Mouse (Mus musculus) cerebral cortex, adult 2 months (tissue): ENCODE measurements around the gene 1810062G17Rik.

Source experiments
- WGBS: fragments of 180-500 bp; shearing (Covaris S2); methylation state at CpG from one replicate; pipeline ENCODE4 v1.1.7; 2018; 5-methylcytosine and 5-hydroxymethylcytosine counted together

1810062G17Rik gene

DNA sequence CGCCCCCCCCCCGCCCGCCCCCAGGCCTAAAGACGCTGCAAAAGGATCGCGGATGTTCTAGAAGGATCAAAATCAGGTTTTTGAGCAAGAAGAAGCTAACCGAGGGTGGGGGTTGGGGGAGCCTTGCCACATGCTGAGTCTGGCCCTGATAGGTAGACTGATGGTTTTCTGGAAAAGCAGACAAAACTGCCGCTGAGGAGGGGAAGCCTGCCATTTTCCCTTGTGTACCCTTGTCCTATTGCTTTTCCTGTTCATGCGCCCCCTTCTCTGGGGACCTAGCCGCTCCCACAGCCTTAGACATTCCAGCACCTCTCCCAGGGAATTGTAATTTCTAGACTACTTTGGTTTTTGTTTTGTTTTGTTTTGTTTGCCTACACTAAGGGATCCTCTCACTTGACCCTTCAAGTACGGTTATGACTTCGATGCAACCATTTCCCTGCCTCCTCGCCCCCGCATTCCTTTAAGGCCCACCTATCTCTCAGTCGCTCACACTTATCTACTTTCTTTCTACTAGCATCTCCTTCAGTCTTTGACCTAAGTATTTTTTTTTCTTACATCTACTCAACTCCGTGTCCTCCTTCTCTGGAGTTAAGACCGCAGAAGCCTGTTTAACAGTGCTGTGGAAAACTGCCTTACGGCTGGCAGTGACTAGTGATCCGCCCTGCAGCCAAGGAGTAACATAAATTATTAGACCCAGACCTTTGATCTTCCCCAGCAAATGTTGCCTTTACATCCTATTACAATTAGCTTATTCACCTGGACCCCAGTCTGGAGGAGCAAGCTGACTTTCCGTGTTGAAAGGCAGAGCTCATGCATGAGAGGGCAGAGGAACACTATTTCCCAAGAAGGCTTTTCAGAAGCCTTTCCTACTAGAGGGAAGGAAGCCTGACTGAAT lies 771 bp downstream of the 1810062G17Rik start:
- 46% methylated on average over 20 of the region's 20 CpGs for WGBS

DNA sequence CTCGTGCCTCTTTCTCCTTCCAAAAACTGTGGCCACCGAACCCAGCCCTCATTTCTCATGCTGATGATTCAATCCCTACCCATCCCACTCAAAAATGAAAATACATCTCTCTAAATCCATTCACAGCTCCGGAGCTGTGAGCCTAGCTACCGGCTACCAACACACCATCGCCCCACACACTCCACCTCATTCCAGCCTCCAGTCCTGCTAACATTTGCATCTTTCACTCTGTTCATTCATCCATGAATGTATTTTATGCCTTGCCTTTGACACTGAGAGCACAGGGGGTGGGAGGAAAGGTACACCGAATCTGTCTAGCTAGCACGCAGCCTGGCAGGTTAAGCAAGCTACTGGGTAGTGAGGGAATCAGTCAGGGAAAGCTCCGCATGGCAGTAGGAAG lies 3.0 kb downstream of the 1810062G17Rik start:
- WGBS = 47% methylated on average over 8 of the region's 8 CpGs

- 83% methylated on average over 2 of the region's 2 CpGs for WGBS
Measured at GRCm38 (mm10) chr3:36480486-36480885, 4.7 kb downstream of the 1810062G17Rik start.

- 24% methylated on average over 11 of the region's 11 CpGs for WGBS
Measured at GRCm38 (mm10) chr3:36481776-36482193, 6.0 kb downstream of the 1810062G17Rik start.

GRCm38 (mm10) chr3:36482940-36483339 lies 7.2 kb downstream of the 1810062G17Rik start:
- 23% methylated on average over 9 of the region's 9 CpGs for WGBS

DNA sequence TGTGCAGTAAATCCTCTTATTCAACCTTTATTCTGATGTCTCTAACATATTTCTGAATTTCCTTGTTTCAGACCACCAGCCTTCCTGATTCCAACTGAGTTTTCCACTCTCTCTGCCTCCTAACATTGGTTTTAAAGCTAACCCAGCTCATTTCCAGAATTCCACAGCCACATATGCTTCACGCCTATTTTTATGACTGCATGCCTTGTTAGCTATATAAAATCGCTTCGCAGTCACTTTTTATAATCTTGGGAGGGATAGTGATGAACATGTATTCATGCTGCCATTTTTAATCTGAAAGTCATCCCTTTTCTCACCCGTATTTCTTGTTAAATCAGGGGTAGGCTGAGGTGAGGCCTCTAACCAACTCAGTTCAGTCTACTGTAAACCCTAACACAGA lies 8.6 kb downstream of the 1810062G17Rik start:
- WGBS = 48% methylated on average over 4 of the region's 4 CpGs

GRCm38 (mm10) chr3:36486176-36486575 lies 10.4 kb downstream of the 1810062G17Rik start:
- 77% methylated on average over 6 of the region's 6 CpGs for WGBS

DNA sequence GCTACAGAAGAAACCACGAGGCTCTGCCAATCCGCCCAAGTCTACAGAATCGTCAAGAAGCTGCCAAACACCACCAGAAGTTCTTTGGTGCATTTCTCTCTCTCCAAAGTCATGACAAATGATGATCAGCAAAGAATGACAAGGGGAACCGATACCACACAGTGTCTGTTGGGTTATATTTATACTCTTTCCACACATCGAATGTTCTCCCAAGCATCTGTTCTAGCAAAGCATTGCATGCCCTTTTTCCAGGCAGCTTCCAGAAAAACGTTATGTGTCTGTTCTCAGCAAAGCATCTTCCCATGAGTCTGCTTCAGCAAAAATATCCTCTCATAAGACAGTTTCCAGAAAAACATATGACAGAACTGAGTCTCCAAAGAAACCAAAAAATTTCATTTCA lies 11.1 kb downstream of the 1810062G17Rik start:
- 49% methylated on average over 6 of the region's 6 CpGs for WGBS

DNA sequence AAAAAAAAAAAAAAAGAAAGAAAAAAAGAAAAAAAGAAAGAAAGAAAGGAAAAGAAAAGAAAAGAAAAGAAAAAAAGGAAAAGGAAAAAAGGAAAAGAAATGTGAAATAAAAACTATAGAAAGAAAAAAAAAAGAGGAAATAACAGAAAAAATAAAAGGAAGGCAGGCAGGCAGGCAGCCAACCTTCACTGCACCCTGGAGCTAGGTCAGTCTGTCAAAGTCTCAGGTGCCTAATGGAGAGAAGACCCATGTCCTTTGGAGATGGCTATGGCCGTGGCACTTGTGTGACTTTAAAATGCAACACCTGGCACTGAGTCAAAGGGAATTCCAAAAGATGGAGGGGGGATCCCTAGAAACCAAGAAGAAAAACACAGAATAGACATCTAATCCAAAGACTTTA lies 12.6 kb downstream of the 1810062G17Rik start:
- WGBS = 79% methylated on average over 1 of the region's 1 CpGs

DNA sequence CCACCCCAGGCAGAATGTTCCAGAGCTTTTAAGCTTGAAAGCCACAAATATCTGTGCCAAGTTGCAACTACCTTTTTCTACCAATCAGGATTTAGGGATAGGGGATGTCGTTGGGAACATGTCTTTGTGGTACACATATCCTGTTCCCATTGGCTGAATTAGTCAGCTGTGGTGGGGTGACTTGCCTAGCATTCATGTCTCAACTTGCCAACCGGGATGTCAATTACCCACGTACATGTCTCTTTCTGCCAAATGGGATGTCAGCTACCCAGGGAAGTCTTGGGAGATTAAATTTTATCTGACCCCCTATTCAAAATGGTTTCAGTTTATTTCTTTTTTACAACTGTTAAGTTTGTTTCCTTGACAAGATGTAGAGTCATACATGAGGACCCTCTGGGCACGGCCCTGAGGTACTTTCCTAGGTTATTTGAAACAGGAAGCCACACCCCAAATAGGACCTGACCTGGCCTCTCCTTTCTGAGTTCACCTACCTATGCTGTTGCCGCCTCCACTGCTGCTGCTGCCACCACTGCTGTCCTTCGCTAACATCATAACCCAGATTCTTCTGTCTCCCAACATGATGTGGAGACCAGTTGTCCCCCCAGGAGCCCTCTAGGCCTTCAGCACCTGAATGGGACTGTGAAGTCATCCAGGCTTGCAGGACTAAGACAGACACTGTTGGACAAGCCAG lies 13.3 kb downstream of the 1810062G17Rik start:
- 90% methylated on average over 6 of the region's 6 CpGs for WGBS

- 80% methylated on average over 1 of the region's 1 CpGs for WGBS
Measured at GRCm38 (mm10) chr3:36489590-36489910, 13.8 kb downstream of the 1810062G17Rik start.

GRCm38 (mm10) chr3:36491535-36491934 lies 15.8 kb downstream of the 1810062G17Rik start:
- 97% methylated on average over 5 of the region's 5 CpGs for WGBS

GRCm38 (mm10) chr3:36492716-36493391 lies 17.1 kb downstream of the 1810062G17Rik start:
- 79% methylated on average over 9 of the region's 9 CpGs for WGBS

DNA sequence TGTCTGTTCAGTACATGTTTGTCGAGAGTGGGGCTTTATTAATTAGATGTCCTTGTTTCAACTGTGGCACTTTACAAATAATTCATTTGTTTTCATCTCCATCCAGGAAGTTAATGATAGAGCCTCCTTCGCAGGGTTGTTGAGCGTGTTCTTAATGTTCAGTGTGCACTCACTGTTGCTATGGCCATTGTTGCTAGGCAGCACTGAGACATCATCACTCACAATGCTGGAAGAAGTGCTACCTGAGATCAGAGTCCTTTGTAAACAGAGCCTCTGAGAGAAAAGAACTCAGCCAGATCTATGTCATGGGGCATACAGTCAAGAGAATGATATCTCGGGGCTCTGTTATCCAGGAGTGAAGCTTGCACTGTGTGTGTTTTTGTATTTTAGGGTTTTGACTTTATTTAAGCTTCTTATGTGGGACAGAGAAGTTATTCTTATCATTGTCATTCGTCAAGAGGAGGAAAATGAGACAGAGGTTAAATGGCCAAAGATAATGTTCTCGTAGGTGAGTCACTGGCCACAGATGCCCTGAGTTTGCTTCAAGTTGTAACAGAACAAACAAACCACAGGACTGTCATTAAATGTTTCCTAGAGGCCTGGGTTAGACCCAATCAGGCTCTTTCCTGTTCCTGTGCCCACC lies 18.0 kb downstream of the 1810062G17Rik start:
- 48% methylated on average over 6 of the region's 6 CpGs for WGBS

GRCm38 (mm10) chr3:36494613-36495012 lies 18.9 kb downstream of the 1810062G17Rik start:
- WGBS = 76% methylated on average over 2 of the region's 2 CpGs

- 9% methylated on average over 6 of the region's 6 CpGs for WGBS
Measured at GRCm38 (mm10) chr3:36495436-36495835, 19.7 kb downstream of the 1810062G17Rik start.

- 81% methylated on average over 9 of the region's 9 CpGs for WGBS
Measured at GRCm38 (mm10) chr3:36496273-36496672, 20.5 kb downstream of the 1810062G17Rik start.

DNA sequence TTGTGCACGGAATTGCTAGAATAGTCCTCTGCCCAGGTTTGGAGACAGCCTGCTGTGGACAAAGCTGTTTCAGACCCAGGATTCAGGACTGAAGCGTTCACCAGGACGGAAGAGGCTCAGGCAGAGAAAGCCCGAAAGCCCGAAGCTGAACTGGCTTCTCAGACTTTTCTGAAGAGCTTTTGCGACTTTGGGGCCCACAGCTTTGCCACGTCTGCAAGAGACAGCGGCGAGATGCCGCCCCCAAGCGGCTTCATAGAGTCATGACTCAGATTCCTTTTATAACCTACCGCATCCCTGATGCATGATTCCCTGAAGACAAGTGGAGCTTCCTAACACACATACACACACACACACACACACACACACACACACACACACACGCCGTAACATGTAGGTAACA lies 21.0 kb downstream of the 1810062G17Rik start:
- 14% methylated on average over 14 of the region's 14 CpGs for WGBS

GRCm38 (mm10) chr3:36498224-36498623 lies 22.5 kb downstream of the 1810062G17Rik start:
- WGBS = 71% methylated on average over 6 of the region's 6 CpGs

DNA sequence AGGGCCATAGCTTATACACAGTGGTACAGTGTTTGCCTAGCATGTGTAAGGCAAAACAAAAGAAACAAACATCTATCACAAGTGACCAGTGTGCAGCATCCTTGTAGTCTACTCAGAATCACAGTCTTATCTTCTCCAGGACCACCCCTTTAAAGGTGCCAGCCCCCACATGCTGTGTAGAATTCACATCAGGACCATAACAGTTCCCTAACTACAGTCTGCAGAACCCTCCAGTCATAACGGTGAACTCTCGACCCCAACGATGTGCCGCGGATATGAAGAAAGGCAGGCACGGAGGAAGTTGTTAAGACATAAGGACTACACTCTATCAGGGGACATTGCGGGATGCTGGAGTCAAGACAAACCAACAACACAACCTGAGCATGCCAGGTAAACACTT lies 23.7 kb downstream of the 1810062G17Rik start:
- 96% methylated on average over 7 of the region's 7 CpGs for WGBS

DNA sequence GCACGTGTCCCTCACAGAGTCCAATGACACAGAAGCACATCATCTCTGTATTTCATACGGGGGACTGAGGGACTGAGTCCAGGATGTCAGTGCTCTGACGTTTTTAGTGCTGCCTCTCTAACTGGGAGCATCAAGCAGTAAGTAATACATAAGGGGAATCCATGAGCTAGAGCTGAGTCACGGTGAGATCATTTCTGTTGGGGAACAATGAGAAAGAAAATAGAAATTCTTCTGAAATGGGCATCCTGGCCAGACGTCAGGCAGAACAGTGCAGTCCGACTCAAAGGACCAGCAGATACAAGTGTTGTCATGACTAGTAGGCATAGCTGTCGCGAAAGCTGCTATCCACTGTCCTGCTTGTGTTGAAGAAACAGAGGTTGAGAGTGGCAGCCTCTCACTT lies 25.2 kb downstream of the 1810062G17Rik start:
- 58% methylated on average over 8 of the region's 8 CpGs for WGBS

GRCm38 (mm10) chr3:36501546-36501945 lies 25.8 kb downstream of the 1810062G17Rik start:
- WGBS = 85% methylated on average over 7 of the region's 7 CpGs
